Mouse (Mus musculus) MEL (cell line): ENCODE data around the gene Zfp830. TPM values are rescaled to one million over a fixed set of nuclear protein-coding genes. Genes with fewer than 3 reads are reported as not detected.
A peak's percentile ranks its signal among the peaks of the same experiment; 100 is the strongest.

Source experiments
- DNase-seq: peaks from one replicate; pipeline ENCODE4 v3.0.0; 2011; ENCODE audit warnings: low read depth, low spot score
- H3K27ac ChIP-seq: 2 replicates; pipeline ENCODE4 v1.5.1; 2012; ENCODE audit warnings: low read depth, mild to moderate bottlenecking, control low read depth, low read length, moderate library complexity; ENCODE audit not compliant: control insufficient read depth
- H3K27me3 ChIP-seq, 2 experiments: fragments of 150-350 bp in 1 of 2; sonication (generic) in 1 of 2; 2 replicates each; pipeline ENCODE4 v1.6.1; 2012; ENCODE audit warnings: low read length in 2 of 2, mild to moderate bottlenecking in 2 of 2, improper control_type of control experiment in 1 of 2, moderate library complexity in 1 of 2; ENCODE audit not compliant: insufficient read depth in 2 of 2, control insufficient read depth in 1 of 2
- H3K36me3 ChIP-seq, 2 experiments: 2 replicates each; pipeline ENCODE4 v1.6.1; 2012 to 2014; ENCODE audit warnings: low read length in 2 of 2, improper control_type of control experiment in 1 of 2, inconsistent platforms in 1 of 2, mild to moderate bottlenecking in 1 of 2; ENCODE audit not compliant: insufficient read depth in 2 of 2, control insufficient read depth in 1 of 2
- H3K4me1 ChIP-seq, 2 experiments: fragments of 150-350 bp in 1 of 2; sonication (generic) in 1 of 2; 2 replicates each; pipeline ENCODE4 v1.6.1; 2012; ENCODE audit warnings: low read length in 2 of 2, improper control_type of control experiment in 1 of 2, mild to moderate bottlenecking in 1 of 2; ENCODE audit not compliant: insufficient read depth in 2 of 2, control insufficient read depth in 1 of 2
- H3K4me3 ChIP-seq, 2 experiments: fragments of 150-350 bp in 1 of 2; sonication (generic) in 1 of 2; 2 replicates each; pipeline ENCODE4 v1.5.1; 2012; ENCODE audit warnings: low read depth in 2 of 2, low read length in 2 of 2, mild to moderate bottlenecking in 2 of 2, moderate library complexity in 2 of 2, control low read depth in 1 of 2, improper control_type of control experiment in 1 of 2; ENCODE audit not compliant: control insufficient read depth in 1 of 2, insufficient read depth in 1 of 2
- H3K79me2 ChIP-seq: 2 replicates; pipeline ENCODE4 v1.6.1; 2012; ENCODE audit warnings: mild to moderate bottlenecking, low read length, moderate library complexity; ENCODE audit not compliant: control insufficient read depth, poor library complexity, insufficient read depth
- H3K9ac ChIP-seq: 2 replicates; pipeline ENCODE4 v1.6.1; 2012; ENCODE audit warnings: low read depth, mild to moderate bottlenecking, control low read depth, low read length, moderate library complexity; ENCODE audit not compliant: control insufficient read depth, poor library complexity, severe bottlenecking
- H3K9me3 ChIP-seq: fragments of 150-350 bp; sonication (generic); replicated peaks from 2 replicates; pipeline ENCODE4 v1.6.1; 2012; ENCODE audit warnings: mild to moderate bottlenecking, low read length, improper control_type of control experiment, moderate library complexity; ENCODE audit not compliant: insufficient read depth
- BHLHE40 ChIP-seq: IDR thresholded peaks from 2 replicates; pipeline ENCODE4 v1.6.1; 2012; ENCODE audit warnings: low read depth, mild to moderate bottlenecking, inconsistent platforms, low read length, improper control_type of control experiment, borderline replicate concordance
- CHD1 ChIP-seq: IDR thresholded peaks from 2 replicates; pipeline ENCODE4 v1.6.1; 2012; ENCODE audit warnings: low read depth, mild to moderate bottlenecking, inconsistent platforms, low read length, improper control_type of control experiment
- CTCF ChIP-seq, 3 experiments: IDR thresholded peaks in 2 of 3; conservative IDR thresholded peaks in 1 of 3; 2 replicates each; pipeline ENCODE4 v1.5.1; 2011 to 2012; ENCODE audit warnings: low read length in 3 of 3, low read depth in 2 of 3, mild to moderate bottlenecking in 2 of 3, improper control_type of control experiment in 1 of 3, inconsistent platforms in 1 of 3, mixed read lengths in 1 of 3, moderate library complexity in 1 of 3; ENCODE audit not compliant: control insufficient read depth in 1 of 3, insufficient read depth in 1 of 3, poor library complexity in 1 of 3, severe bottlenecking in 1 of 3
- E2F4 ChIP-seq: IDR thresholded peaks from 2 replicates; pipeline ENCODE4 v1.6.1; 2011; ENCODE audit warnings: low read depth, low read length, improper control_type of control experiment, borderline replicate concordance
- ELF1 ChIP-seq: IDR thresholded peaks from 2 replicates; pipeline ENCODE4 v1.6.1; 2014; ENCODE audit warnings: low read depth, mild to moderate bottlenecking, inconsistent platforms, low read length, improper control_type of control experiment, moderate library complexity
- EP300 ChIP-seq, 2 experiments: IDR thresholded peaks; 2 replicates each; pipeline ENCODE4 v1.6.1; 2011; ENCODE audit warnings: improper control_type of control experiment in 2 of 2, low read length in 2 of 2, low read depth in 1 of 2, mild to moderate bottlenecking in 1 of 2
- ETS1 ChIP-seq: IDR thresholded peaks from 2 replicates; pipeline ENCODE4 v1.6.1; 2012; ENCODE audit warnings: low read depth, mild to moderate bottlenecking, inconsistent platforms, low read length, improper control_type of control experiment, moderate library complexity
- GABPA ChIP-seq: IDR thresholded peaks from 2 replicates; pipeline ENCODE4 v1.6.1; 2012; ENCODE audit warnings: low read depth, mild to moderate bottlenecking, inconsistent platforms, low read length, improper control_type of control experiment, moderate library complexity
- GATA1 ChIP-seq: IDR thresholded peaks from 2 replicates; pipeline ENCODE4 v1.6.1; 2011; ENCODE audit warnings: low read depth, low read length, improper control_type of control experiment
- HCFC1 ChIP-seq: IDR thresholded peaks from 2 replicates; pipeline ENCODE4 v1.6.1; 2012; ENCODE audit warnings: low read depth, mild to moderate bottlenecking, inconsistent platforms, low read length, improper control_type of control experiment, moderate library complexity
- JUND ChIP-seq: IDR thresholded peaks from 2 replicates; pipeline ENCODE4 v1.6.1; 2011; ENCODE audit warnings: low read depth, mild to moderate bottlenecking, improper control_type of control experiment, low read length
- KAT2A ChIP-seq: conservative IDR thresholded peaks from 2 replicates; pipeline ENCODE4 v1.6.1; 2012; ENCODE audit warnings: low read depth, low read length, improper control_type of control experiment, inconsistent platforms
- MAFK ChIP-seq: IDR thresholded peaks from 2 replicates; pipeline ENCODE4 v1.6.1; 2011; ENCODE audit warnings: low read depth, mild to moderate bottlenecking, low read length, improper control_type of control experiment, borderline replicate concordance
- MAX ChIP-seq: IDR thresholded peaks from 2 replicates; pipeline ENCODE4 v1.6.1; 2011; ENCODE audit warnings: low read length, improper control_type of control experiment
- MAZ ChIP-seq: IDR thresholded peaks from 2 replicates; pipeline ENCODE4 v1.6.1; 2012; ENCODE audit warnings: low read depth, mild to moderate bottlenecking, inconsistent platforms, low read length, improper control_type of control experiment
- MEF2A ChIP-seq: IDR thresholded peaks from 2 replicates; pipeline ENCODE4 v1.6.1; 2014; ENCODE audit warnings: low read depth, mild to moderate bottlenecking, inconsistent platforms, low read length, improper control_type of control experiment; ENCODE audit not compliant: poor library complexity, insufficient replicate concordance, severe bottlenecking; ENCODE audit errors: extremely low read depth
- MYB ChIP-seq: IDR thresholded peaks from 2 replicates; pipeline ENCODE4 v1.6.1; 2011; ENCODE audit warnings: mild to moderate bottlenecking, low read depth, low read length, improper control_type of control experiment
- MYC ChIP-seq: IDR thresholded peaks from 2 replicates; pipeline ENCODE4 v1.6.1; 2011; ENCODE audit warnings: low read depth, mild to moderate bottlenecking, low read length, improper control_type of control experiment, moderate library complexity
- NELFE ChIP-seq: IDR thresholded peaks from 2 replicates; pipeline ENCODE4 v1.6.1; 2011; ENCODE audit warnings: low read depth, low read length, improper control_type of control experiment
- NRF1 ChIP-seq: IDR thresholded peaks from 2 replicates; pipeline ENCODE4 v1.6.1; 2014; ENCODE audit warnings: low read depth, mild to moderate bottlenecking, inconsistent platforms, low read length, improper control_type of control experiment, moderate library complexity; ENCODE audit not compliant: poor library complexity, insufficient read depth, severe bottlenecking
- POLR2A ChIP-seq, 2 experiments: IDR thresholded peaks; 2 replicates each; pipeline ENCODE4 v1.6.1; 2011 to 2012; ENCODE audit warnings: low read length in 2 of 2, mild to moderate bottlenecking in 2 of 2, control low read depth in 1 of 2, improper control_type of control experiment in 1 of 2, low read depth in 1 of 2, moderate library complexity in 1 of 2; ENCODE audit not compliant: control insufficient read depth in 1 of 2, insufficient read depth in 1 of 2, poor library complexity in 1 of 2
- POLR2AphosphoS2 ChIP-seq: IDR thresholded peaks from 2 replicates; pipeline ENCODE4 v1.6.1; 2011; ENCODE audit warnings: low read length, improper control_type of control experiment
- RAD21 ChIP-seq: IDR thresholded peaks from 2 replicates; pipeline ENCODE4 v1.6.1; 2011; ENCODE audit warnings: mild to moderate bottlenecking, low read depth, low read length, improper control_type of control experiment
- RCOR1 ChIP-seq: IDR thresholded peaks from 2 replicates; pipeline ENCODE4 v1.6.1; 2012; ENCODE audit warnings: low read depth, mild to moderate bottlenecking, inconsistent platforms, low read length, improper control_type of control experiment
- SIN3A ChIP-seq: IDR thresholded peaks from 2 replicates; pipeline ENCODE4 v1.6.1; 2012; ENCODE audit warnings: low read length, improper control_type of control experiment, inconsistent platforms
- SMC3 ChIP-seq: IDR thresholded peaks from 2 replicates; pipeline ENCODE4 v1.6.1; 2011; ENCODE audit warnings: low read depth, low read length, improper control_type of control experiment
- TBP ChIP-seq: IDR thresholded peaks from 2 replicates; pipeline ENCODE4 v1.8.0; 2011; ENCODE audit warnings: low read depth, low read length, improper control_type of control experiment
- TCF12 ChIP-seq: IDR thresholded peaks from 2 replicates; pipeline ENCODE4 v1.6.1; 2014; ENCODE audit warnings: low read depth, mild to moderate bottlenecking, inconsistent platforms, low read length, improper control_type of control experiment, moderate library complexity
- UBTF ChIP-seq: IDR thresholded peaks from 2 replicates; pipeline ENCODE4 v1.6.1; 2012; ENCODE audit warnings: low read depth, mild to moderate bottlenecking, inconsistent platforms, low read length, improper control_type of control experiment, moderate library complexity, borderline replicate concordance; ENCODE audit not compliant: insufficient read depth
- USF1 ChIP-seq: IDR thresholded peaks from 2 replicates; pipeline ENCODE4 v1.6.1; 2014; ENCODE audit warnings: low read depth, mild to moderate bottlenecking, inconsistent platforms, low read length, improper control_type of control experiment, moderate library complexity
- USF2 ChIP-seq, 2 experiments: IDR thresholded peaks; 2 replicates each; pipeline ENCODE4 v1.6.1; 2011 to 2012; ENCODE audit warnings: improper control_type of control experiment in 2 of 2, low read length in 2 of 2, borderline replicate concordance in 1 of 2, inconsistent platforms in 1 of 2, low read depth in 1 of 2, mild to moderate bottlenecking in 1 of 2; ENCODE audit not compliant: insufficient read depth in 1 of 2
- ZC3H11A ChIP-seq: IDR thresholded peaks from 2 replicates; pipeline ENCODE4 v1.6.1; 2012; ENCODE audit warnings: low read depth, mild to moderate bottlenecking, inconsistent platforms, low read length, improper control_type of control experiment
- ZKSCAN1 ChIP-seq: IDR thresholded peaks from 2 replicates; pipeline ENCODE4 v1.6.1; 2012; ENCODE audit warnings: low read depth, mild to moderate bottlenecking, inconsistent platforms, low read length, improper control_type of control experiment, moderate library complexity
- ZMIZ1 ChIP-seq: IDR thresholded peaks from 2 replicates; pipeline ENCODE4 v1.6.1; 2012; ENCODE audit warnings: low read depth, mild to moderate bottlenecking, inconsistent platforms, low read length, improper control_type of control experiment, moderate library complexity
- ZNF384 ChIP-seq: IDR thresholded peaks from 2 replicates; pipeline ENCODE4 v1.6.1; 2012; ENCODE audit warnings: low read depth, mild to moderate bottlenecking, inconsistent platforms, low read length, improper control_type of control experiment
- polyA plus RNA-seq, 2 experiments: library from polyadenylated mRNA; stranded (reverse) in 1 of 2; unstranded in 1 of 2; fragments of >175 nt in 1 of 2; fragments of >200 nt in 1 of 2; gene quantifications; 2 replicates each; pipeline versions ENCODE4 v1.2.1 to v1.2.4; 2012; ENCODE audit warnings: low replicate concordance in 2 of 2, low read depth in 1 of 2; ENCODE audit not compliant: insufficient read length in 2 of 2, insufficient read depth in 1 of 2, missing spikeins in 1 of 2
- total RNA-seq: library from RNA; depleted of rRNA; stranded (reverse); fragments of 300-350 nt; gene quantifications from 2 replicates; pipeline ENCODE4 v1.2.3, GENCODE M21; 2012

Gene Zfp830
- total and polyA plus RNA-seq, 3 experiments, result 43.4 to 51.4 TPM; not detected in 1

GRCm38 (mm10) chr11:82739006-82739405, 25.1 kb upstream of the Zfp830 start (continued):
- no peak for TF ChIP-seq ZC3H11A
- TF ChIP-seq ZKSCAN1, result no peak
- no peak for TF ChIP-seq MAFK
- no peak for TF ChIP-seq CHD1

- Histone ChIP-seq H3K27me3 (peaks cover 0 to 2% of the 10 kb centered on the region in 2 experiments; a peak in 2 of 4 replicates), H3K4me3 (peak overlapping the region; percentile 53 to 64), H3K27ac (peak overlapping the region; percentile 83; the same call in 1 of the 2 replicates), H3K4me1 (peaks cover 3 to 4% of the 10 kb centered on the region in 2 experiments; a peak in 3 of 4 replicates), H3K9me3 (no peaks in the 10 kb centered on the region), H3K36me3 (no peaks in the 10 kb centered on the region; a peak in 1 of 4 replicates), H3K79me2 (no peaks in the 10 kb centered on the region; the same call in 1 of the 2 replicates), H3K9ac (no peak overlapping the region; the same call in 1 of the 2 replicates)
- peak; percentile 3; the same call in 1 of the 2 replicates for TF ChIP-seq MAX
- no peak for TF ChIP-seq ELF1
- TF ChIP-seq MYB, result no peak
- peak; percentile 68 to 94 (median 80) for TF ChIP-seq CTCF (IDR thresholded peaks at IDR 0.05 in 2 of 3, conservative IDR thresholded peaks at IDR 0.05 in 1 of 3; ENCODE audit: control insufficient read depth in 1 of 3, insufficient read depth in 1 of 3, low read depth in 2 of 3, low read length in 3 of 3, poor library complexity in 1 of 3, severe bottlenecking in 1 of 3)
- peak; percentile 90 for TF ChIP-seq ZC3H11A
- no peak for TF ChIP-seq E2F4
- no peak for TF ChIP-seq MYC
- no peak for TF ChIP-seq EP300 (IDR thresholded peaks at IDR 0.05; ENCODE audit: low read depth in 1 of 2, low read length in 2 of 2)
- TF ChIP-seq GATA1, result peak; percentile 50; the same call in 1 of the 2 replicates
- no peak for TF ChIP-seq ZKSCAN1
- TF ChIP-seq TCF12, result no peak
- TF ChIP-seq KAT2A, result no peak
- TF ChIP-seq USF2 (IDR thresholded peaks at IDR 0.05; ENCODE audit: borderline replicate concordance in 1 of 2, insufficient read depth in 1 of 2, low read depth in 1 of 2, low read length in 2 of 2), result no peak
- TF ChIP-seq NELFE, result no peak
- no peak for TF ChIP-seq JUND
- TF ChIP-seq MAZ, result no peak
- peak; percentile 40; the same call in 1 of the 2 replicates for TF ChIP-seq ETS1
- TF ChIP-seq SIN3A, result no peak; the same call in 1 of the 2 replicates
- no peak for TF ChIP-seq RCOR1
- no peak for TF ChIP-seq ZMIZ1
- TF ChIP-seq POLR2A (IDR thresholded peaks at IDR 0.05; ENCODE audit: control insufficient read depth in 1 of 2, insufficient read depth in 1 of 2, low read depth in 1 of 2, low read length in 2 of 2, poor library complexity in 1 of 2), result no peak
- peak; percentile 97 for TF ChIP-seq RAD21
- TF ChIP-seq UBTF, result no peak
- TF ChIP-seq HCFC1, result peak; percentile 54; the same call in 1 of the 2 replicates
- TF ChIP-seq POLR2AphosphoS2, result no peak
- peak; percentile 89 for TF ChIP-seq SMC3
- no peak for TF ChIP-seq MEF2A
- TF ChIP-seq GABPA, result no peak
- TF ChIP-seq USF1, result no peak
- no peak for TF ChIP-seq BHLHE40
- 0 out of 2 replicates have a peak, but pooled peaks have one; percentile 22 for TF ChIP-seq TBP
- TF ChIP-seq NRF1, result no peak
- TF ChIP-seq ZNF384, result no peak
- DNase-seq, result peak; percentile 90
These were observed 18.0 kb upstream of the Zfp830 start for GRCm38 (mm10) chr11:82746138-82746537.
